Mouse (Mus musculus) lung, postnatal 0 days (tissue): ENCODE data around the gene Mdm2.

ENCODE experiments used
- CTCF ChIP-seq: IDR thresholded peaks from 2 replicates; pipeline ENCODE4 v1.5.1; 2016; ENCODE audit warnings: antibody characterized with exemption, mild to moderate bottlenecking
- EP300 ChIP-seq: IDR thresholded peaks from 2 replicates; pipeline ENCODE4 v1.6.1; 2016; ENCODE audit warnings: antibody characterized with exemption, mild to moderate bottlenecking, control low read depth

- TF ChIP-seq CTCF, result no peak
- no peak for TF ChIP-seq EP300
Measured at GRCm38 (mm10) chr10:117644828-117645227, 65.7 kb downstream of the Mdm2 start.
